Mouse (Mus musculus) layer of hippocampus, adult 2 months (tissue): ENCODE data around the gene Lysmd3. TPM values are rescaled to one million over a fixed set of nuclear protein-coding genes. Genes with fewer than 3 reads are reported as not detected.
A peak's percentile ranks its signal among the peaks of the same experiment; 100 is the strongest.
"Not testable (repeated sequence)": the region's sequence is repeated elsewhere in the genome, so short reads cannot be mapped to it uniquely, and the experiment has no call there.

ENCODE experiments used
- DNase-seq, 2 experiments: peaks; one replicate each; pipeline ENCODE4 v3.0.0; 2022; ENCODE audit warnings: low spot score in 2 of 2
- H3K27ac ChIP-seq: fragments of 200-600 bp; 2 replicates; pipeline ENCODE4 v1.8.1; 2022
- H3K4me3 ChIP-seq: fragments of 200-600 bp; 2 replicates; pipeline ENCODE4 v1.8.1; 2022; ENCODE audit warnings: mild to moderate bottlenecking
- CTCF ChIP-seq: fragments of 200-600 bp; conservative IDR thresholded peaks from 2 replicates; pipeline ENCODE4 v1.8.1; 2022; ENCODE audit warnings: antibody characterized with exemption, mild to moderate bottlenecking, moderate library complexity
- long read RNA-seq, 2 experiments: library from polyadenylated mRNA; stranded (forward); transcript quantifications; one replicate each; pipeline ENCODE4 v2.0.0; 2021; ENCODE audit warnings: borderline mapping rate in 2 of 2
- total RNA-seq, 2 experiments: library from RNA; stranded (reverse); gene quantifications; 2 replicates each; pipeline ENCODE4 v1.2.3; 2021

Lysmd3 gene
- total RNA-seq = 10 to 100 TPM; 12.5 to 13.1 TPM
- long read RNA-seq, experiment 1, full-length matches to known transcripts = 10 of 11 reads
- long read RNA-seq, experiment 1, partial matches to known transcripts = 0 of 11 reads
- long read RNA-seq, experiment 1, other reads (novel, unspliced or antisense) = 1 of 11 reads
- long read RNA-seq, experiment 2, full-length matches to known transcripts = 9 of 12 reads
- long read RNA-seq, experiment 2, partial matches to known transcripts = 1 of 12 reads
- long read RNA-seq, experiment 2, other reads (novel, unspliced or antisense) = 2 of 12 reads

- TF ChIP-seq CTCF = no peak
- DNase-seq = peak; percentile 92
These were observed at the start of gene Lysmd3 for GRCm38 (mm10) chr13:81657351-81658052. TSS of gene Lysmd3 (plus strand) at chr13:81657663.

DNA sequence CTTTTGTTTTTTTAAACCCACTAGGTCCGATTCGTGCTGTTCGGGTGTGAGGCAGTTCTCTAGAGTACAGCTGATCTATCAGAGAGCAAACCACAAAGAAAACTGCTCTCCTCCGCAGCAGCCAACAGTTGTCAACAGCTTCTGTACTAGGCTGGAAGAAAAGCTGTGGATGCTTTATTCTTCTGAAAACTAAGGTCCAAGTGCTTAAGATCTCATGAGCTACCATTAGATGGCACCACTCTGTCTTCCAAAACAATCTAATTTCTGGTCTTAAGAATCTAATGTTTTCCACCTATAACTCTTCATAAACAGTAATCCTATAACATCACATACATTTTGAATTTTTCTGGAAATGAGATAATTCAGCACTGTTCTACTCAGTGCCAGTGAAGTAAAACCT lies 47.1 kb upstream of the Lysmd3 start:
- TF ChIP-seq CTCF = peak; percentile 55
- no peak for DNase-seq
- H3K27ac ChIP-seq = no peak overlapping the region

More at GRCm38 (mm10) chr13:81657351-81658052, at the start of gene Lysmd3:
- Histone ChIP-seq H3K27ac (peak within 1 kb of the TSS; percentile 95), H3K4me3 (peak within 1 kb of the TSS; percentile 75)

DNA sequence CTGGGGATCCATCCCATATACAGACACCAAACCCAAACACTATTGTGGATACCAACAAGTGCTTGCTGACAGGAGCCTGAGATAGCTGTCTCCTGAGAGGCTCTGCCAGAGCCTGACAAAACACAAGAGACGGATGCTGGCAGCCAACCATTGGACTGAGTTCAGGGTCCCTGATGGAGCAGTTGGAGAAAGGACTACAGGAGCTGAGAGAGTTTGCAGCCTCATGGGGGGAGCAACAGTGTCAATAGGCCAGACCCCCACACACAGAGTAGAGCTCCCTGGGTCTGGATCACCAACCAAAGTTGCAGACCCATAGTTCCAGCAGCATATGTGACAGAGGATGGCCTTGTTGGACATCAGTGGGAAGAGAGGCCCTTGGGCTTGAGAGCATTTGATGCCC lies 29.6 kb upstream of the Lysmd3 start:
- not testable (repeated sequence) for H3K27ac ChIP-seq, H3K4me3 ChIP-seq, DNase-seq

More for the DNA sequence above, 47.1 kb upstream of the Lysmd3 start:
- no peak overlapping the region for H3K4me3 ChIP-seq

DNA sequence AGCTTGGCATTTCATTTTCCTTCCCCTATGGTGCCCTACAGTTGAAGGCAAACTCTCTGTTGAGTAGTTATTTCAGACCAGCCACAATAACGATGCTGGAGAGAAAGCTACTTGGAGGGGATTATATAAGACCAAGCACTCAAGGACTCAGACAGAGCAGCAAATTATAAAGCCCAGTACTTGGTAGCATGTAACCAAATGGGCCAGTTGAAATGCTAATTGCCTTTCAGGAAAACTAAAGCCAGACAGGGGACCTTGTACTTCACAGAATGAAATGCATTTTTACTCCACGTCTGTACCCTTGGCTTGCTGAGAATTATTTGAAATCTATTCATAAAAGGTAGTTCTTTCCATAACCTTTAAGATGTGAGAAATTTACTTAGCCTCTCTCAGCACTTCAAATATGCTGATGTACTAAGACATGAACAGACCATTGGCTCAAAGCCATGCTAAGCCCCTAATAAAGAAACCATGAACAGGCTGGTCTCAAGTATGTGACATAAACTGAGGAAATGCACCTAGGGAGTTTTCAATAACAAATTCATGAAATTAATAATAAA lies 28.8 kb upstream of the Lysmd3 start:
- TF ChIP-seq CTCF = no peak
- DNase-seq = no peak
- H3K4me3 ChIP-seq = no peak overlapping the region
- no peak overlapping the region for H3K27ac ChIP-seq

DNA sequence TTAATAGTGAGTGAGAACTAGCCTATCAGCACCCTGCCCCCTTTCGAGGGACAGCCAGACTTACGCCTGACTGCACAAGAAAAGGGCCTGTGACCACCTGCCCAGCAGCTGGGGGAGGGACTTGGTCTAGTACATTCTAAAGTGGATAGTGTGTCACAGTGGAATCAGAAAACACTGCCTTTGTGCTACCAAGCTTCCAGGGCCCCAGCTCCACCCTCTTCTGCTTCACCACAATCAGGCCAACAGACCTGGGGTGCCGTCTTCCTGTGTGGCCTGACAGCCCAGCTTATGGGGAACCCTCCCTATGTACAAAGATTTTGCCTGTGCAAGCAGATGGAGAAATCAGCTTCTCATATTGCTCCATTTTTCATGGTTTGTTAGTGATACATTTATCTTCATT lies 28.1 kb upstream of the Lysmd3 start:
- TF ChIP-seq CTCF = no peak
- Histone ChIP-seq H3K4me3 (no peak overlapping the region), H3K27ac (no peak overlapping the region)
- DNase-seq = no peak

- no peak overlapping the region for H3K27ac ChIP-seq
- H3K4me3 ChIP-seq = no peak overlapping the region
- TF ChIP-seq CTCF = no peak
- no peak for DNase-seq
These were observed 26.9 kb upstream of the Lysmd3 start for GRCm38 (mm10) chr13:81630566-81630965.

- no peak within 1 kb of the TSS for H3K27ac ChIP-seq
- DNase-seq = peak; percentile 49 to 57
- H3K4me3 ChIP-seq = peak within 1 kb of the TSS; percentile 62
- TF ChIP-seq CTCF = no peak
These were observed 24.6 kb upstream of the Lysmd3 start, which contains the start of gene Adgrv1 for GRCm38 (mm10) chr13:81632720-81633415. TSS of gene Adgrv1 (minus strand) at chr13:81633154.

DNA sequence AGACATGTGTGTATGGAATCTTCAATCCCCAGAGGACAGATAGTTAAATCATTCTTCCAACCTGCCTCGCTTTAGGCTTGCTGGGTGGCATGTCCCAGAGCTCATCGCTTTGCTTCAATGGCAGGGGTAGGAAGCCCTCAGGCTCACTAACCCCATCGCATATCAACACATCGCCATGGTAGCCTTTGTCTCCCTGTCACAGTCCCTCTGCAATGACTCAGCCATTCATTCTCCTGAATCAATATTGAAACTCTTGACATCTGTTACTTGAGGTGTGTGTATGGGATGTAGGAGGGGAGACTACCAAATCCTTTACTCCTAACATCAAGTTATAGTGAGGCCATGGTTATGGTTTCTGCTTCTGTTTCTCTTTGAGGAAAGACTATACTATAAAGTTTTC lies 17.8 kb upstream of the Lysmd3 start:
- H3K4me3 ChIP-seq = no peak overlapping the region
- no peak overlapping the region for H3K27ac ChIP-seq
- no peak for TF ChIP-seq CTCF
- no peak for DNase-seq

DNA sequence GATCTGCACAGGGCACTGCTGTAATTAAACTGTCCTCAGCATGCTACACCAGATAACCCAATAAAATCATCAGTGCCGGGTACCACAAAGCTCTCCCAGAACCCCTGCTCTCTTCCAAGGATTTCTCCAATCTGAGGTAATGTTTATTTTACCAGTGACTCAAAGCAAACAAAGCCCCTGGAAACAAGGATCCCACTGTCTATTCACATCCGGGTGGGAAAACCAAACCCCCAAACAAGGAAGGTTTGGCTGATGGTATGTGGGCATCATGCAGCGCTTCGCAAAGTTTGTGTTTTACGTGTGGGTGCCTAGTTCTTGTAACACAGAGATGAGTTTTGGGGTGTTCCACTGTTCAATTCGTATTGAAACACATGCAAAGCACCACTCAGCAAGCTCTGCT lies 16.6 kb upstream of the Lysmd3 start:
- no peak for DNase-seq
- Histone ChIP-seq H3K27ac (no peak overlapping the region), H3K4me3 (no peak overlapping the region)
- TF ChIP-seq CTCF = no peak

DNA sequence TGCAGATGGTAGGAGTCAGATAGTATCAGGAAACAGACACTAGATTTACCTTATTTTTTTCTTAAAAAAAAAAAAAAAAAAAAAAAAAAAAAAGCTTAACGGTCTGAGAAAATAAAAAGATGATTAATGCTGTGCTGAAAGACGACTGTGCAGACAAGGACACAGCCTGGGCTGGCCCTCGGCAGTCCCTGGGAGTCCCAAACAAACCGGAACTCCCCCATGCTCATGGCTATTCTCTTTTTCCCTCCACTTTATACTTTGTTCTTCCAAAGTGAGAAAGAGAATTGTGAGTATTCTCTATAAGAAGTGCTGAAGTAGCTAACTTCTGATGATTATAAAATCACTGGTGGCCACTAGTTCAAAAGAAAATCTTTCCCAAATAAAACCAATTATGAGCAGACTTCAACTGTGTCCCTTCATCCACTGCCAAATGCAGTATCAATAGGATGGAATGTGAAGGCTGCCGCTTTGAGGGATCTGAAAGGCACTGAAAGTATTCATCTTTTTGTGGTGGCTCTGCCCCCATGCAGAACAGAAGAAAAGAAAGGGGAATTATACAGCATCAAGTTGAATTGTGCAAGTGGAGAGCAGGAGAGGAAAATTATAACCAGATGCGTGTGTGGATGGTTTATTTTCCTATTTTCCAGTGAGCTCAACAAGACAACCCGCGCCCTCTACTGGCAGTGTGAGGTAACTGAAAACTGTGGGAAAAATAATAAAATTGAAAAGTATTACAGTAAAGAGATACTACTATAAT lies 16.0 kb upstream of the Lysmd3 start:
- peak overlapping the region; percentile 34; the same call in 1 of the 2 replicates for H3K4me3 ChIP-seq
- peak; percentile 92 for TF ChIP-seq CTCF

DNA sequence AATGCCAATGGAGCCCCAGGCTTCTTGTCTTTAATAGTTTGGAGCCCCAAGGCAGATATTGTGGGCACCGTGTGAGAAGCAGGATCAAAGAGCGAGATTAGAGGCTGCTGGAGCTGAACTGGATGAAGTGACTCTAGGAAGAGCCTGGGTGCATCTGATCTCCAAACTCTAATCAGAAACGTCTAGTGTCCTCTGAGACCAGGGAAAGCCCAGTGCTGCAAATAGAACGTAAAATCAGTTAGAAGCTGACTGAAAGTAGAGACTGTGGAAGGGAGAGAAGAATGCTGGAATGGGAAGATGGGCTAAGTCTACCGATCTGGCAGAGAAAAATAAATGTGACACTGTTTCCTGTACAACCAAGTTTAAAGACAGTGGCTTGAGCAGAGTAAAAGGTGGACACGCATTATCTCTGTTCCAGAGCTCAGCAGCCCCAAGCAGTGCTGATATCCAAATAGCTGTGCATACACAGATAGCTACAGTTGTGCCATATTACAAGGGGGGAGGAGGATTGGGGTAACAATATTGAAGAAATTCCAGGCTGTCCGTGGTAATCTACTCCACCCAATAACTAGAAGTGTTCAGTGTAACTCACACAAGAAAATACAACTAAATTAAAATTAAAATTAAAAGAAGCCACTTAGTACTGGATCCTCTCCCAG lies 14.8 kb upstream of the Lysmd3 start:
- DNase-seq = no peak
- Histone ChIP-seq H3K27ac (no peak overlapping the region), H3K4me3 (no peak overlapping the region)
- TF ChIP-seq CTCF = no peak

More for the DNA sequence above, 16.0 kb upstream of the Lysmd3 start:
- DNase-seq = peak; percentile 32 to 53
- no peak overlapping the region for H3K27ac ChIP-seq

GRCm38 (mm10) chr13:81644047-81644565 lies 13.4 kb upstream of the Lysmd3 start:
- H3K27ac ChIP-seq = no peak overlapping the region
- no peak for TF ChIP-seq CTCF

More at GRCm38 (mm10) chr13:81644047-81644565, 13.4 kb upstream of the Lysmd3 start:
- no peak overlapping the region for H3K4me3 ChIP-seq
- no peak for DNase-seq
